Mouse (Mus musculus) C2C12 (cell line): Measurements from ENCODE around the gene Dhcr24. TPM values are rescaled to one million over a fixed set of nuclear protein-coding genes. Genes with fewer than 3 reads are reported as not detected.

Experiments used
- H3K27me3 ChIP-seq: one replicate; pipeline ENCODE4 v1.6.1; 2011; ENCODE audit not compliant: control insufficient read depth, insufficient read depth, insufficient read length
- H3K36me3 ChIP-seq: one replicate; pipeline ENCODE4 v1.6.1; 2011; ENCODE audit not compliant: control insufficient read depth, insufficient read depth
- H3K4me3 ChIP-seq: one replicate; pipeline ENCODE4 v1.5.1; 2011; ENCODE audit warnings: mild to moderate bottlenecking, control low read depth; ENCODE audit not compliant: poor library complexity, insufficient read depth, severe bottlenecking
- H3K79me2 ChIP-seq: one replicate; pipeline ENCODE4 v1.6.1; 2011; ENCODE audit not compliant: control insufficient read depth, insufficient read depth
- H3K79me3 ChIP-seq: one replicate; pipeline ENCODE4 v1.6.1; 2011; ENCODE audit warnings: low read depth, control low read depth
- H3ac ChIP-seq: one replicate; pipeline ENCODE3; 2011; ENCODE audit warnings: low read depth; ENCODE audit not compliant: control insufficient read depth, insufficient read length
- CEBPB ChIP-seq: IDR thresholded peaks from one replicate; pipeline ENCODE4 v1.6.1; 2011; ENCODE audit warnings: low read depth, mild to moderate bottlenecking, control low read depth, moderate library complexity
- CTCF ChIP-seq: IDR thresholded peaks from one replicate; pipeline ENCODE4 v1.5.1; 2011; ENCODE audit not compliant: control insufficient read depth, insufficient read depth, insufficient read length
- FOSL1 ChIP-seq: IDR thresholded peaks from one replicate; pipeline ENCODE4 v1.8.0; 2011; ENCODE audit warnings: mild to moderate bottlenecking, low read length; ENCODE audit not compliant: poor library complexity, insufficient read depth, severe bottlenecking
- MAX ChIP-seq: IDR thresholded peaks from one replicate; pipeline ENCODE4 v1.6.1; 2011; ENCODE audit warnings: mild to moderate bottlenecking, control low read depth
- MYOD1 ChIP-seq: IDR thresholded peaks from one replicate; pipeline ENCODE4 v1.6.1; 2011; ENCODE audit warnings: low read depth; ENCODE audit not compliant: control insufficient read depth, insufficient read length
- MYOG ChIP-seq: IDR thresholded peaks from one replicate; pipeline ENCODE4 v1.6.1; 2011; ENCODE audit not compliant: control insufficient read depth, insufficient read length; ENCODE audit errors: extremely low read depth
- USF1 ChIP-seq: IDR thresholded peaks from one replicate; pipeline ENCODE4 v1.6.1; 2011; ENCODE audit warnings: low read depth, mild to moderate bottlenecking, control low read depth, moderate library complexity
- polyA plus RNA-seq: library from polyadenylated mRNA; unstranded; fragments of >200 nt; fragmentation: generic; extraction: Trizol; gene quantifications from one replicate; pipeline ENCODE4 v1.2.1, GENCODE M21; 2012; ENCODE audit warnings: missing spikeins

Gene Dhcr24
- polyA plus RNA-seq, 1 experiment = 113 TPM

DNA sequence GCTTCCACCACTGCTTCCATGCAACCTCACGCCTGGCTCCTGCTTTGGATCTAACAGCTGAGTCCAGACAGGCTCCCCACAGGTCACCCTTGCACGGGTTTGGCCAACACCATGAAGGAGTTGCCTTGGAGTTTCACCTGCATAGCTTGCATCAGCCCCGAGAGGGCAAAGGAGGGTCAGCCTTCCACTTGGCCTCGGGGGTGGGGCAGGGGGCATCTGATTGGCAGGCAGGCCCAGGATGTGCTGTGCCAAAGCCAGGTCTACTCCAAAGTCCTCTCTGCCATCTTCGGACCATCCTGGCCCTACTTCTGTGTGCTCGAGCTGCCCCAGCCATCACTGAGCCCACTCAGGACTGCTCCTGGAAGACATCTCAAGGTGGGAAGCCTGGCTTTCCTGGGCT is 26.2 kb downstream of the Dhcr24 start:
- Histone ChIP-seq H3K79me2 (no peaks in the 10 kb centered on the region), H3K36me3 (peaks cover 53% of the 10 kb centered on the region), H3K79me3 (no peaks in the 10 kb centered on the region), H3K27me3 (no peaks in the 10 kb centered on the region), H3K4me3 (no peak overlapping the region), H3ac (no peak overlapping the region)
- no peak for TF ChIP-seq CTCF

DNA sequence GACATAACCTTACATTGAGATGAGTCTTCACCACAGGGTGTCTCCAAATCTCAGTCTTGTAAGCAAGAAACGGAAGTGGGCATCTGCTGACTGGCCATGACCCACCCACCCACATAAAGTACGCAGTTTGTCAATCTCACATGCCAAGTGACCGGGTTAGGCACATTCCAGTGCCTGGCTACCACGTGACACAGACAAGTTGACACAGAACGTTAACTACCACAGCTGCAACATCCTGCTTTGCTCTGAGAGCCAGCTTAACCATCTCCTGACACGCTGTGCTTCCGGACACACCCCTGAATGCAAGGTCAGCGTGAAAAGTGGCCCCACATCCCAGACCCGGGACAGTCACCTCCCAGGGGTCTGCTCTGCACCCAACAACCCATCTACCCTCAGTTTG is 29.3 kb downstream of the Dhcr24 start:
- no peak for TF ChIP-seq CTCF
- no peak for TF ChIP-seq MYOG
- TF ChIP-seq MYOD1 = no peak
- no peak for TF ChIP-seq CEBPB
- peak; percentile 69 for TF ChIP-seq USF1
- TF ChIP-seq MAX = no peak
- TF ChIP-seq FOSL1 = no peak
- Histone ChIP-seq H3ac (no peak overlapping the region), H3K4me3 (no peak overlapping the region), H3K36me3 (peaks cover 30% of the 10 kb centered on the region), H3K79me2 (no peaks in the 10 kb centered on the region), H3K79me3 (no peaks in the 10 kb centered on the region), H3K27me3 (no peaks in the 10 kb centered on the region)

DNA sequence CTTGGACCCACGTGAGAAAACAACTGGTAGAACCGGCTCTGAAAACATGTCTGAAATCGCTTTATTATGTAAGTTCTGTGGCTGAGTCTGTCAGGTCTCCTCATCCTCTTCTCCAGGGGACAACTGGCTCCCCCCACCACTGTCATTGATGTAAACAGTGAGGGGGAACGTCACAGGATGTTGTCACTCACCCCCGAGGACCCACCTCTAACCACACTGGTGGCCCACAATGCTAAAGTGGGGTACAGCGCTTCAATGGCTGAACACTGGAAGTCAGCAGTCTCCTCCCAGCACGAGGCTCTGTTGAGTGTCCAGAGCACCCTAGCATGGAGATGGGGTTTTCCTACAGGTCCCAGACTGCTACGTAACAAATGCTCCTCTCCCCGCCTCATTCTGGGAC is 30.0 kb downstream of the Dhcr24 start:
- Histone ChIP-seq H3K36me3 (peaks cover 23% of the 10 kb centered on the region), H3K79me3 (no peaks in the 10 kb centered on the region), H3K79me2 (no peaks in the 10 kb centered on the region), H3K27me3 (no peaks in the 10 kb centered on the region), H3K4me3 (no peak overlapping the region), H3ac (no peak overlapping the region)
- no peak for TF ChIP-seq USF1

DNA sequence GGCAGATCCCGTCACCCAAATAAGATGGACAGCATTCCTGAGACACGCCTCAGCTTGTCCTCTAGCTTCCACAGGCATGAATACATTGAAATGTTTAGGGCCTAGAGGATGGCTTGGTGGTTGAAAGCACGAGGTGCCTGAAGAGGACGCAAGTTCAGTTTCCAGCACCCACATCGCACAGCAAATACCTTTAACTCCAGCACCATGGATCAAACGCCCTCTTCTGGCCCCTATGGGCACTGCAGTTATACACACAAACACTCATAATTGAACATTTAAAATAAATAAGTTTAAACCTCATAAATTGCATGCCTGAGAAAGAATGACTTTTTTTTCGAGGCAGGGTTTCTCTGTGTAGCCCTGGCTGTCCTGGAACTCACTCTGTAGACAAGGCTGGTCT is 32.8 kb downstream of the Dhcr24 start:
- TF ChIP-seq CEBPB (no peak), MYOG (no peak)
- no peak overlapping the region for H3ac ChIP-seq

DNA sequence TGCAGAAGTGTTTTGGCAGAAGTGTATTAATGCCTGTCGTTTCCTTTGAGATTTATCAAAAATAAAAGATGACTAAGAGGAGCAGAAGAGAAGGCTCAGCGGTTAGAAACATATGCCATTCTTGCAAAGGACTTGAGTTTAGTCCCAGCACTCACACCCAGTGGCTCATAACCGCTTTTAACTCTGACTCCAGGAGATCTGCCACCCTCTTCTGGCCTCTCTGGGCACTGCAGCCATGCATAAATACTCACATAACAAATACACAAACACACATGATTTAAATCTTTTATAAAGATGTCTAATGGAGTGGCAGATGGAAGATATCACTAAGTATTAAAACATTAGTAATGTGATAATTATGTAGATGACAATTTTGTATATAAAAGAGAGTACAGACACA is 35.4 kb downstream of the Dhcr24 start:
- Histone ChIP-seq H3K4me3 (no peak overlapping the region), H3K79me2 (no peaks in the 10 kb centered on the region), H3ac (no peak overlapping the region), H3K36me3 (no peaks in the 10 kb centered on the region), H3K79me3 (no peaks in the 10 kb centered on the region), H3K27me3 (no peaks in the 10 kb centered on the region)
- no peak for TF ChIP-seq CTCF
- no peak for TF ChIP-seq MYOG

More for the DNA sequence above, 32.8 kb downstream of the Dhcr24 start:
- no peaks in the 10 kb centered on the region for H3K79me3 ChIP-seq
- H3K79me2 ChIP-seq = no peaks in the 10 kb centered on the region
- no peaks in the 10 kb centered on the region for H3K27me3 ChIP-seq
- H3K36me3 ChIP-seq = peaks cover 10% of the 10 kb centered on the region
- H3K4me3 ChIP-seq = no peak overlapping the region

DNA sequence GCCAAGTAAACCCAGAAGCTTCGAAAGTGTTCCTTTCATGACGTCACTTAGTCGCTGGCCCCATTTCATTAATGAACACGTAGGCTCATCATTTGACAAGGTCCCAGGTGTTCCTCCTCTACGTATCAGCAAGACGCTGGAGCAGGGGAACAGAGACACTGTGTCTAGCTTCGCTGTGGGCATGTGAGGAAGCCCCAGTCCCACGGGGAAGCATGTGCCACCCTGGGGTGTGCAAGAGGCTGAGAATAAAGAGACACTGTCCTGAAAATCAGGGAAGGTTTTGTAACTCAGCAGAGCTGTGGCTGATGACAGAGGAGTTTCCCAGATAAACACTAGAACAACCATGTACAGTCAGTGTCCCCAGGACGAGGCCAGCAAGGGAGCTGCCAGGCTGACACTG is 36.2 kb downstream of the Dhcr24 start:
- H3K79me3 ChIP-seq = no peaks in the 10 kb centered on the region
- TF ChIP-seq MYOD1 (no peak), CTCF (no peak), FOSL1 (no peak), USF1 (no peak), MYOG (no peak), CEBPB (no peak), MAX (no peak)

DNA sequence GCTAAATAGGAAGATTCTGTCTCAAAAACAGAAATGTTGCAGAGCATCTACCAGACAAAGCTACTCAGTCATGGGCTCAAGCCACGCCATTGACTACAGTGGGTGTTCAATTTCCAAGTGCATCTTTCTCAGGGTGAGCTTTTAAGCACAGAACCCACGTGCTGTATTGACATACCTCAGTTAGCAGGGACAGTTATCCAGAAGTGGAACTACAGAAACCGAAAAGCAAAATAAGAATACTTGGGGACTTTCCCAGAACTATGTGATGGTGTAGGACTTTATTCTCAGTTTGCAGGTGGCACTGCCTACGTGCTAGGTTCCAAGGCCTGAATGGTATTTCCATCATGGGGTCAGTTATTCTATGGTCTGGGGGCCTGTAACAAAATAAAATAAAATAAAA is 36.9 kb downstream of the Dhcr24 start:
- H3K79me3 ChIP-seq = no peaks in the 10 kb centered on the region
- no peaks in the 10 kb centered on the region for H3K27me3 ChIP-seq
- H3ac ChIP-seq = no peak overlapping the region
- no peak overlapping the region for H3K4me3 ChIP-seq
- no peaks in the 10 kb centered on the region for H3K36me3 ChIP-seq
- H3K79me2 ChIP-seq = no peaks in the 10 kb centered on the region
- no peak for TF ChIP-seq MYOG
- no peak for TF ChIP-seq USF1
- TF ChIP-seq CEBPB = no peak
- TF ChIP-seq CTCF = no peak
- no peak for TF ChIP-seq MAX
- TF ChIP-seq MYOD1 = no peak
- TF ChIP-seq FOSL1 = no peak

More for the DNA sequence above, 36.2 kb downstream of the Dhcr24 start:
- Histone ChIP-seq H3K4me3 (no peak overlapping the region), H3ac (no peak overlapping the region), H3K36me3 (no peaks in the 10 kb centered on the region), H3K27me3 (no peaks in the 10 kb centered on the region), H3K79me2 (no peaks in the 10 kb centered on the region)
